Mouse (Mus musculus) heart, embryonic 13.5 days (tissue): ENCODE results near the gene Acvr1b. TPM values are rescaled to one million over a fixed set of nuclear protein-coding genes. Genes with fewer than 3 reads are reported as not detected.

Experiments used
- ATAC-seq: fragments of 200-750 bp; cut with Nextera tagmentation; 2 replicates; pipeline ENCODE4 v1.8.0; 2017; ENCODE audit warnings: moderate TSS enrichment; ENCODE audit not compliant: insufficient number of reproducible peaks, low FRiP score, low TSS enrichment; ENCODE audit errors: extremely low read depth
- H3K27ac ChIP-seq: fragments of 300-500 bp; sonication (generic); replicated peaks from 2 replicates; pipeline ENCODE4 v1.5.1; 2015; ENCODE audit warnings: moderate library complexity, mild to moderate bottlenecking, inconsistent platforms
- H3K27me3 ChIP-seq: fragments of 300-500 bp; sonication (generic); replicated peaks from 2 replicates; pipeline ENCODE4 v1.6.1; 2015; ENCODE audit warnings: mild to moderate bottlenecking, inconsistent platforms
- H3K36me3 ChIP-seq: fragments of 300-500 bp; sonication (generic); 2 replicates; pipeline ENCODE4 v1.6.1; 2015; ENCODE audit warnings: mild to moderate bottlenecking, inconsistent platforms
- H3K4me1 ChIP-seq: fragments of 300-500 bp; sonication (generic); 2 replicates; pipeline ENCODE4 v1.6.1; 2015; ENCODE audit warnings: inconsistent platforms
- H3K4me2 ChIP-seq: fragments of 300-500 bp; sonication (generic); 2 replicates; pipeline ENCODE4 v1.6.1; 2015; ENCODE audit warnings: inconsistent platforms, mild to moderate bottlenecking, moderate library complexity
- H3K4me3 ChIP-seq: fragments of 300-500 bp; sonication (generic); 2 replicates; pipeline ENCODE4 v1.5.1; 2015; ENCODE audit warnings: moderate library complexity, mild to moderate bottlenecking, inconsistent platforms
- H3K9ac ChIP-seq: fragments of 300-500 bp; sonication (generic); 2 replicates; pipeline ENCODE4 v1.6.1; 2015; ENCODE audit warnings: inconsistent platforms, mild to moderate bottlenecking, moderate library complexity
- H3K9me3 ChIP-seq: fragments of 300-500 bp; sonication (generic); 2 replicates; pipeline ENCODE4 v1.6.1; 2016; ENCODE audit warnings: inconsistent platforms
- WGBS: fragments of 180-500 bp; shearing (Covaris S2); methylation state at CpG from one replicate; pipeline ENCODE4 v1.1.7; 2015; ENCODE audit warnings: mixed read lengths; 5-methylcytosine and 5-hydroxymethylcytosine counted together
- polyA plus RNA-seq: library from polyadenylated mRNA; unstranded; fragments of >200 nt; fragmentation: Nextera tagmentation; extraction: Ambion mirVana; gene quantifications from 2 replicates; pipeline ENCODE4 v1.2.1, GENCODE M21; 2015

Gene Acvr1b
- polyA plus RNA-seq, 1 experiment from 2014 or later, result 5.4 TPM

DNA sequence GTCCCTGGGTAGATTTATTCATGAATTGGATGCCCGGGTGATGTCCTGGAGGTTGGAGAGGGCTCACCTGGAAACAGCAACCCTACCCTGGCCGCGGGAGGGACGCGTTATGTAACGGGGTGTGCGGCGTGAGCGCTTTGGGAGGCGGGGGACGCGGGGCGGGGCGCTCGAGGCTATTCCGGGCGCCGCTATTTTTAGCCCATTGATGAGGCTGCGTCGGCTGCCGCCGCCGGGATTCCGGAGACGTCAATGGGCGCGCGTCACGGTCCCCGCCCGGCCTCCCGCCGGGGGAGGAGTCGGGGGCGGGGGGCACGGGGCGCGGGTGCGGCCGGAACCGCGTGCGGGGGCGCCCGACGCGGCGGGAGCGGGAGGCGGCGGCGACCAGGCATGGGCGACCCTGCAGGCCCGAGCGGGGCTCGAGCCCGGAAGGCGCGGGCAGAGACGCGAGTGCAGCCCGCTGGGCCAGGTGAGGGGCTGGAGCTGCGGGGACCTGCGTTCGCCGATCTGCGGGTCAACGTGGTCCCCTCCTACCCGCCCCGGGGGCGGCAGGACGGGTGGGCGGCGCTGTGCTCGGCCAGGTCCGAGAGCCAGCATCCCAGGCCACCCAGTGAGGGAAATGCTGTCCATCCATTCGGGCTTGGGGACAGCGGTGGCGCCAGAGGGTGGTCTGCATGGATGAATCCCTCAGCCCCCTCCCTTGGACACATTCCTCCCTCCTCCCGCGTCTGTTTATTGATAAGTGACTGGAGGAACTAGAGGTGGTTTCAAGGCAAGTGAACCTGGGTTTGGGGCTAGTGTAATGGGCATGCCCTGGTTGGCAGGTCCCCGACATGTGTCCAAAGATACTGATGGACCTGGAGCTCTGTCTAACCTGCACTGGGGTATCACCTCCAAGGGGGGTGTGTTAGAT, 80.3 kb downstream of the Acvr1b start, which contains the start of gene Nr4a1:
TSS of gene Nr4a1 (plus strand) at position 384 of the 910 bp plus-strand sequence.
- WGBS, result 1% methylated on average over 80 of the region's 82 CpGs

DNA sequence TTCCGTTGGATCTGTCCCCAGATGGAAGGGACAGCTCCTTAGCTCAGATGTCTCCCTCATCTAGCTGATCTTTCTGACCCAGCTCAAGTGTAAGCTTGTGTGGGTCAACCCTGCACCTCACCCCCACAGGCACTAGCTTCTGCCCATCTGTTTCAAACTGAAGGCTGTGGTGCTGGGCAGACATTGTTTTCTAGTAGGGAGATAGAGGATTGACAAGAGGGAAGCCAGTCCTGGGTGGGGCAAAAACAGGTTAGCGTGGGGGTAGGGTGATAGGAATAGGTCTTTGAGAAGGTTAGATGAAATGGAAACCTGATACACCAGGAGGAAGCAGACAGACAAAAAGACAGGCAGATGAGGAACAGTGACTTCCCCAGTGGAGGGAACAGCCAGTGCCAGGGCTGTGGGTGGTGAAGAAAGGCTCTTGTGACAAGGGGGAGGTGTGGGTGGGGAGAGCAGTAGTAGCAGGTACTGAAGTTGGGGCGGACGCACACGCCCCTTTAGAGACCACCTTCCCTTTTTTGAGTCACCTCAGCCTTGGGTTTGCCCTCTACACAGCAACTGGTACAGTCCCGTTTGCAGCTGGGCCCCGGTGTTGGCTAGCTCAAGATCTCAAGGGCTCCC, 82.1 kb downstream of the Acvr1b start:
- no peak overlapping the region; the same call in 1 of the 2 replicates for H3K4me2 ChIP-seq
- H3K9me3 ChIP-seq, result no peaks in the 10 kb centered on the region
- ATAC-seq, result no peak
- H3K9ac ChIP-seq, result peak overlapping the region; percentile 59
- H3K27me3 ChIP-seq, result 0 out of 2 replicates have a peak, but pooled peaks cover 2% of the 10 kb centered on the region
- 64% methylated on average over 7 of the region's 7 CpGs for WGBS
- H3K4me1 ChIP-seq, result peaks cover 57% of the 10 kb centered on the region
- 0 out of 2 replicates have a peak overlapping the region, but pooled peaks have one; percentile 28 for H3K27ac ChIP-seq
- no peak overlapping the region for H3K4me3 ChIP-seq
- no peaks in the 10 kb centered on the region for H3K36me3 ChIP-seq

More for the DNA sequence above, 80.3 kb downstream of the Acvr1b start, which contains the start of gene Nr4a1:
- Histone ChIP-seq H3K9me3 (no peaks in the 10 kb centered on the region), H3K36me3 (no peaks in the 10 kb centered on the region), H3K9ac (peak within 1 kb of the TSS; percentile 95), H3K4me1 (peaks cover 46% of the 10 kb centered on the region), H3K27me3 (0 out of 2 replicates have a peak, but pooled peaks cover 2% of the 10 kb centered on the region), H3K4me2 (peak within 1 kb of the TSS; percentile 90), H3K4me3 (peak within 1 kb of the TSS; percentile 74), H3K27ac (peak within 1 kb of the TSS; percentile 70)
- peak; percentile 59; the same call in 1 of the 2 replicates for ATAC-seq

DNA sequence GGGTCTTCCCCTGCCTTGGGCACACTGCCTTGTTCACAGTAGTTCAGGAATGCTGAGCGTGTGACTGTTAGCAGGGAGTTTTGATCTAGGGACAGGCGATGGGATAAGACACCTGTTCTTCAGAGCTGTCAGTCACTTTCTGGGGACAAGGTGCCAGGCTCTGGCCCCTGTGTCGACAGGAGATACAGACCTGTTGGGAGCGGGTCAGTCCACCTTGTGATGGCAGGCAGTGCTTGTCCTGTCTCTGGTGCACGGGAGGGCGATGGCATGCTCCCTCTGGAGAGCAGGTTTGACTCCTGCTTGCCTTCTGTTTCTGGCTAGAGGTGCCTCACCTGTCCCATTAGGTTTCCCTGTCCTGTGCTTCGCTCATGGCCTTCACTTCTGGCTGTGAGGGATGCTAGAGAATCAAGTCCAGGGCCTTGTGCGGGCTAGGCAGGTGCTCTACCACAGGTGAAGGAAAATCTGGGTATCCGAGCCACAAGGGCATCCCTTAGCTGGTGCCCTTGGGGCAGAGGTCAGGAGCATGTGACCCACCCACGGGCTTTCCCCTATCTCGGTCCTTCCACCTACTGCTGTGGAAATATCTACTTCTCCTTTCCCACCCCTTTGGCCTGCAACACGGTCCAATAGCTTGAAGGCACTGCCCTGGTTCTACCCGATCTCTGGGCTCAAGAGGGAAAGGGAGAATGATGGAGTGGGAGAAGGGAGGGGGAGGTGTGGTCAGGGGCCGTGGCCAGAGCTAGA, 82.8 kb downstream of the Acvr1b start:
- WGBS, result 58% methylated on average over 14 of the region's 14 CpGs

DNA sequence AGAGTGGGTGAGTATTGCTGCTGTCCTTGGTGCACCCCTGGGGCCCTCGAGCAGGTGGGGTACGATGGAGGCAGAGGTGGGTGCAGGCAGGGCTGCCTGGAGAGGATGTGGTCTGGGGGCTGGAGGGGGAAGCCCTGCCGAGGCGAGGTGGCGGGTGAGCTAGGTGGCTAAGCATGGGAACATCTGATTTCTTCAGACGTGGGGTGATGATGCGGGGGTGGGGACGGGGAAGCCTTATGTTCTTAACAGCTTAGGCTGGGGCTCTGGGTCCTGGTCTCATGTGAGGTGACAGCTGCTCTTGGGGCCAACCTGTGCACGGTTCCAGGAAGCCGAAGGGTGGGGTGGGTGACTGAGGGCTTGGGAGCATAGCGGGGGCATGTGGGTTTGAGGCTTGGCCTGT, 84.6 kb downstream of the Acvr1b start:
- ATAC-seq, result no peak
- no peaks in the 10 kb centered on the region for H3K36me3 ChIP-seq
- peak overlapping the region; percentile 24; the same call in 1 of the 2 replicates for H3K9ac ChIP-seq
- H3K4me2 ChIP-seq, result no peak overlapping the region
- H3K9me3 ChIP-seq, result no peaks in the 10 kb centered on the region
- H3K4me3 ChIP-seq, result no peak overlapping the region
- H3K27ac ChIP-seq, result no peak overlapping the region
- H3K27me3 ChIP-seq, result no peaks in the 10 kb centered on the region
- peaks cover 74% of the 10 kb centered on the region for H3K4me1 ChIP-seq
- WGBS, result 77% methylated on average over 11 of the region's 11 CpGs

More for the DNA sequence above, 82.8 kb downstream of the Acvr1b start:
- H3K36me3 ChIP-seq, result no peaks in the 10 kb centered on the region
- no peaks in the 10 kb centered on the region for H3K9me3 ChIP-seq
- H3K4me3 ChIP-seq, result no peak overlapping the region
- peak overlapping the region; percentile 59 for H3K9ac ChIP-seq
- H3K27ac ChIP-seq, result no peak overlapping the region; the same call in 1 of the 2 replicates
- ATAC-seq, result no peak
- H3K4me1 ChIP-seq, result peaks cover 64% of the 10 kb centered on the region
- H3K27me3 ChIP-seq, result no peaks in the 10 kb centered on the region
- no peak overlapping the region; the same call in 1 of the 2 replicates for H3K4me2 ChIP-seq

DNA sequence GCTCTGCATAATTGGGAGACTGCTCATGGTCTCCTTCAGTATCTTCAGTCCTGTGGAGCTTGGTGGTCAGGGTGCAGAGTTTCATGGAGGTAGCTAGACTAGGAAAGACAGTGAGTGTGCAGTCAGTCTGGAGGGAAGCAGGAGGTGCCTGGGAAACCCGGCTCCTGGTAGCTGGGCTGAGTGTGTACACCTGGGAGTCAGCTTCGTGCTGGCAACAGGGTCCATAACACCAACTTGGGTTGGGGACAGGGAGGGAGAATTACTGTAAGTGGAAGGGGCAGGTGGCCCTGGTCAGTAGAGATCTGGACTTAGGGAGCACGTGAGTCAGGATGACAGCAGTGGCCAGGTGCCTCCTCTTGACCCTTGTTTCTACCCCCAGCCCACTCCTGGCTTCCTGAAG, 86.1 kb downstream of the Acvr1b start:
- WGBS, result 61% methylated on average over 3 of the region's 3 CpGs
- no peaks in the 10 kb centered on the region for H3K27me3 ChIP-seq

DNA sequence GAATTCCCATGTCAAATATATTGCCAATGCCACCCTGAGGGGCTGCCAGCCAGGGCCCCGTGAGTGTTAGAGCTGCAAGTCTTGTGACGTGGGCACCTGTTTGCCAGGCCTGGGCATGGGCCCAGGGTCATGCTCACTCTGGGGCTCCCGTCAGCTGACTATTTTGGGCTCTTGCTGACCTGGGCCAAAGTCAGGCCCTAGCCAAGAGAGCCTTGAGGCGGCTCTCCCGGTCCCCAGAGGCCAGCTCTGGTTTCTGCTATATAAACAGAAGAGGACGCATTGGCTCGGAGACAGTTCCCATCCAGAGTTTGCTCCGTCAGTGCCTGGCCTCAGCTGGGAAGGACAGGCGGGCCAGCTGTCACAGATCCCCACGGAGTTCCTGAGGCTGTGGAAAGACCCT, 86.5 kb downstream of the Acvr1b start:
- H3K4me1 ChIP-seq, result peaks cover 59% of the 10 kb centered on the region
- no peaks in the 10 kb centered on the region for H3K9me3 ChIP-seq
- ATAC-seq, result no peak
- WGBS, result 28% methylated on average over 10 of the region's 10 CpGs
- peak overlapping the region; percentile 72 for H3K9ac ChIP-seq
- H3K36me3 ChIP-seq, result no peaks in the 10 kb centered on the region
- H3K4me2 ChIP-seq, result peak overlapping the region; percentile 45
- no peak overlapping the region for H3K4me3 ChIP-seq
- no peaks in the 10 kb centered on the region for H3K27me3 ChIP-seq
- peak overlapping the region; percentile 91 for H3K27ac ChIP-seq

More for the DNA sequence above, 86.1 kb downstream of the Acvr1b start:
- Histone ChIP-seq H3K4me3 (no peak overlapping the region), H3K4me2 (no peak overlapping the region), H3K9me3 (no peaks in the 10 kb centered on the region), H3K9ac (peak overlapping the region; percentile 72), H3K4me1 (peaks cover 63% of the 10 kb centered on the region), H3K36me3 (no peaks in the 10 kb centered on the region), H3K27ac (peak overlapping the region; percentile 91)
- ATAC-seq, result no peak

DNA sequence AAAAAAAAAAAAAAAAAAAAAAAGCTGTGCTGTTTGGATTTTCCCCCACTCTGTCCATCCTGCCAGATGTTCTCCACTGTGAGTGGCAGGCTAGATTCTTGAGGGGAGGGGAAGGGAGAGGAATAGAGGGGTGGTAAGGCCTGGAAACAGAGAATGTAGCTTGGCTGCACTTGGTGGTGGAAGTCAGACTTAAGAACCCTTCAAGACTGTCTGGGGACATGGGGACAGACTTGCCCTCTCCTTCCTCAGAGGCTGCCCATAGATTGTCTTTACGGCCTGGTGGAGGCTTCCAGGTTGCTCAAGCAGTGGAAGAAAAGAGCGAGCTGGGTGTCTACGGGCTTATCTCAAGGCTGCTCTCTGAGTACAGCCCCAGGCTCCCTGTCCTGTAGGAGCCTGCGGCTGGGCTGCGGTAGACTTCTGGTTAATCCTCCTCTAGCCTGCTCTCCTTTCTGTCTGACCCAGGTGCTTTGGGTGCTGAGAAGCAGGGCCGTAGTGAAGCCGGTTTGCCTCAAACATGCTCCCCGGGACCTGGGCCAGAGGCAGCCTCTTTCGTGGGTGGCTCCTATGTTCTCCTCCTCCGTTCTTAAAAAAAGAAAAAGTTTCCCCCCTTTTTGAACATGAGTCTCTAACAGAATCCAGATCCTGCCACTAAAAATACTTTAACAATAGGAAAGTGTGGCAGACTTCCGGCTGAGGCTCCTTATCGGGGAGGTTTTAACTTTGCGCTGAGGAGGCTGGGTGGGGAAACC, 87.2 kb downstream of the Acvr1b start:
- Histone ChIP-seq H3K9ac (peak overlapping the region; percentile 72), H3K9me3 (no peaks in the 10 kb centered on the region), H3K4me3 (no peak overlapping the region), H3K27me3 (no peaks in the 10 kb centered on the region), H3K27ac (peak overlapping the region; percentile 91), H3K4me1 (peaks cover 59% of the 10 kb centered on the region), H3K36me3 (no peaks in the 10 kb centered on the region), H3K4me2 (peak overlapping the region; percentile 45)
- ATAC-seq, result no peak
- 17% methylated on average over 13 of the region's 13 CpGs for WGBS

DNA sequence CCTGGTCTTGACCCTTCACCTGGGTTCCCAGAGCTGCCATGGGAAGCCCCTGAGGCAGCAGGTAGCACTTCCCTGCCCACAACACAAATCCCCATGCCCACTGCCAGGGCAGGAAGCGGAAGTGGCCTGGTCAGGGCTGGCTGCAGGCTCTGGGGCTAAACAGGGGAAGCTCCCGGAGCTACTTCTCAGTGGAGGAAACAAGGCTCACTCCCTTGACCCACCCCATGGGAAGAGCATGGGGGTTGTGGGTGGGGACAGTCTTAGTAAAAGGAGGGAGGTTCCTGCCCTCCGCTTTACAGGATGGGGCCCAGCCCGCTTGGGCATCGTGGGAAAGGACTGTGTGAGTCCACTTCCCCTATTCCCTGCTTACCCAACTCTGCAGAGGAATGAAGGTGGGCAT, 88.6 kb downstream of the Acvr1b start:
- H3K36me3 ChIP-seq, result no peaks in the 10 kb centered on the region
- H3K4me1 ChIP-seq, result peaks cover 55% of the 10 kb centered on the region
- no peak for ATAC-seq
- WGBS, result 66% methylated on average over 5 of the region's 5 CpGs
- H3K9ac ChIP-seq, result no peak overlapping the region
- H3K9me3 ChIP-seq, result no peaks in the 10 kb centered on the region
- H3K4me2 ChIP-seq, result no peak overlapping the region
- no peak overlapping the region for H3K4me3 ChIP-seq
- H3K27ac ChIP-seq, result peak overlapping the region; percentile 91
- H3K27me3 ChIP-seq, result no peaks in the 10 kb centered on the region
